Mouse (Mus musculus): ENCODE results near the gene Syn3. TPM values are rescaled to one million over a fixed set of nuclear protein-coding genes. Genes with fewer than 3 reads are reported as not detected.
A peak's percentile ranks its signal among the peaks of the same experiment; 100 is the strongest.

Gene Syn3
- polyA plus RNA-seq, 1 experiment from 2014 or later = 7.9 TPM

DNA sequence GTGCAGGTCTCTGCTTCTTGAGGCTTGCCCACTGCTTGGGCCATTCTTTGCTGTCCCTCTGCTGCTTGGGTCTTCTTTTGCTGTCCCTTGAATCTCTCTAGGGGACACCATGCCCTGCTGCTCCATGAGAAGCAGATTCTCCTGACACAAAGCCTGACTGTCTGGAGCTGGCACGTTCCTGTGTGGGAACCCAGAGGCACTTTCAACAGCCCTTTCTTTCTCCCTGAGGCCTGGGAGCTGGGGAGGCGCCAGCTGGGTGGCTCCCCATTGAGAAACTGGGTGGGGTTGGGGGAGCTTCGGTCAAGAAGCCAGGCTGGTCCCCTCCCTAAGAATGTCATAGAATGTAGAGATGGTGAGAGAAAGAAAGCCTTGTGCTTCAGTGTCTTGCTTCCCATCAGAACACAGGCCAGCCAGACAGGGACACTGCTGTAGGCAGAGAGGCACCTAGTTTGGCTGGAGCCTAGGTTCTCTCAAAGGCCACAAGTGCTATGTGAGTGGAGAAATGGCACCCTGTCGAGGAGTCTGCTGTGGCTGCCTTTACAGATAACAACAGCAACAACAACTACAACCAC is 304.7 kb downstream of the Syn3 start:
- Histone ChIP-seq H3K9me3 (replicated peaks) (no peaks in the 10 kb centered on the region), H3K27me3 (no peaks in the 10 kb centered on the region), H3K4me1 (no peaks in the 10 kb centered on the region), H3K4me2 (replicated peaks) (no peak overlapping the region), H3K9ac (no peak overlapping the region), H3K27ac (no peak overlapping the region), H3K4me3 (no peak overlapping the region), H3K36me3 (no peaks in the 10 kb centered on the region)
- no peak for ATAC-seq (ENCODE audit: low FRiP score)
- 44% methylated on average over 4 of the region's 4 CpGs for WGBS

- Histone ChIP-seq H3K27ac (no peak overlapping the region), H3K27me3 (no peaks in the 10 kb centered on the region), H3K36me3 (no peaks in the 10 kb centered on the region), H3K4me1 (no peaks in the 10 kb centered on the region), H3K4me2 (replicated peaks) (no peak overlapping the region), H3K4me3 (no peak overlapping the region), H3K9ac (no peak overlapping the region), H3K9me3 (replicated peaks) (no peaks in the 10 kb centered on the region)
- WGBS = 75% methylated on average over 4 of the region's 4 CpGs
- no peak for ATAC-seq (ENCODE audit: low FRiP score)
These were observed 310.1 kb downstream of the Syn3 start for GRCm38 (mm10) chr10:86188614-86189013.

DNA sequence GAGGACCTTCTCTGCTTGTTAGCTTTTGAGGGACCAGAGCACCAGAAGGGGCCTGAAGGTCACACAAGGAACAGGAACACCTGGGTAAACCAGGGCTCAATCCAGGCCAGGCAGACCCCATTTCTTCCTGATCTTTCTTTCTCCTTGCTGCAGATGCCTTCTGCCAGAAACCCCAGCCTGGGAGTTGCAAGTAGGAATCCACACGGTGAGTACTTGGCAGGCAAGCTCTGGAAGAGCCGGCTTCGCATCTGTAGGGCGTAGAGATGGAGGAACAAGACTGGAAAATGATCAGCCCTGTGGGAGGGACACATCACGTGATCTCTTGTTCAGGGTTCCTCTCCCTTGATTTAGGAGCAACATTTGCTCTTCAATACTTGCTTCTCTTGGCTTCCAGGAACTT is 310.8 kb downstream of the Syn3 start:
- no peak for ATAC-seq (ENCODE audit: low FRiP score)
- H3K4me2 ChIP-seq (replicated peaks) = no peak overlapping the region
- no peaks in the 10 kb centered on the region for H3K9me3 ChIP-seq (replicated peaks)
- no peaks in the 10 kb centered on the region for H3K27me3 ChIP-seq
- no peak overlapping the region for H3K4me3 ChIP-seq
- H3K9ac ChIP-seq = no peak overlapping the region
- no peak overlapping the region for H3K27ac ChIP-seq
- whole genome bisulfite sequencing = 82% methylated on average over 5 of the region's 5 CpGs
- H3K4me1 ChIP-seq = no peaks in the 10 kb centered on the region
- no peaks in the 10 kb centered on the region for H3K36me3 ChIP-seq

DNA sequence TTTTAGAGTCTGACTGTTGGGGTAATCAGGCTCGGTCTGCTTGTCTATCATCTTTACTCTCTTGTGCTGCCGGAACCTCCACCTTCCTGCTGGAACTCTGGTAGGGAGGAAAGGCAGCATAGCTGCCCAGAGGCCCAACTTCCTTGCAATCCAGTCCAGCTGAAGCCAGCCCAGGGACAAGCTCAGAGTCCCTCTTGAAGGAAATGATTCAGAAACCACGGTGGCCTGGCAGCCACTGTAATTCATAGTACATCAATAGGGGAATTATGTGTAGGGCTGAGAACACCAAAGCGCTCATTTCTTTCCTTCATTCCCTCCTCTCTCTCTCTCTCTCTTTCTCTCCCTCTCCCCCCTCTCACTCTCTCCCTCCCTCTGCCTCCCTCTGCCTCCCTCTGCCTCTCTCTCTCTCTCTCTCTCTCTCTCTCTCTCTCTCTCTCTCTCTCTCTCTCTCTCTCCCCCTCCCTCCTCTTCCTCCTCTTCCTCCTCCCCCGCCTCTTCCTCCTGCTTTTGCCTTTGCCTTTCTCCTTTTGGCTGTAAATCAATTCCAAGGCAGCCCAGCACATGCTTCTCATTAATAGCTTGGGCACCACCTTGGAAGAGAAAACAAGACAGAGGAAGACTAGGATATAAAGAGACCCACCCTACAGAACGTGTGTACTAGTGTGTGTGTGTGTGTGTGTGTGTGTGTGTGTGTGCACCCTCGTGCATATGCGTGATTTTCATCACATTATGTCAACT is 315.4 kb downstream of the Syn3 start:
- WGBS = 72% methylated on average over 8 of the region's 8 CpGs

DNA sequence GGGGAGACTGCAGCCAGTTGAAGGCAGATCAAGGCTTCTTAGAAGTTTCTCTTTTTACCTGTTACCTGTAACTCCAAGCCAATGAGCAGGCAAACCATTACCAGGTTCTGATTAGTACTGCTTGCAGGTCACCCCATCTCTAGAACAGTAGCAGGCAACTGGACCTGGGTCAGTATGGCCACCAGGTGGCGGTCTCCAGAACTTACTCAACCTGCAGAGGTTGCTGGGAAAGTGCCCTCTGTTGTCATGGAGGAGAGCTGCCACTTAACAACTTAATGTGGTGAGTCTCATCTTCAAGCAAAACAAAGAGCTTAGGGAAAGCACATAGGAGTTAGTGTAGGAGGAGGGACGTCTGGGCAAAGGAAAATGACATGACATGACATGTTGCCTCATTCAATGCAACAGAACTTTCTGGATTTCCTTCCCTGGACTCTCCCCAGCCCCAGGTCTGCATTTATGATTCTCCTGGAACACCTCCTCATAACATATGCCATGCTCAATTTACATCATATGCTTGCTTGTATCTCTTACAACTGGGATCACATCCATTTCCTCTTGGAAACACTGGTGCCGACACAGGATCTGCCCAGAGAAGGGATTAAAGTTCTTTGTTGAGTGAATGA is 316.4 kb downstream of the Syn3 start:
- ATAC-seq (ENCODE audit: low FRiP score) = no peak
- Histone ChIP-seq H3K27ac (no peak overlapping the region), H3K4me1 (0 out of 2 replicates have a peak, but pooled peaks cover 3% of the 10 kb centered on the region)

More for the DNA sequence above, 315.4 kb downstream of the Syn3 start:
- H3K27me3 ChIP-seq = no peaks in the 10 kb centered on the region
- H3K27ac ChIP-seq = no peak overlapping the region
- no peaks in the 10 kb centered on the region for H3K9me3 ChIP-seq (replicated peaks)
- H3K4me1 ChIP-seq = 0 out of 2 replicates have a peak, but pooled peaks cover 3% of the 10 kb centered on the region
- no peak overlapping the region for H3K4me2 ChIP-seq (replicated peaks)
- H3K9ac ChIP-seq = no peak overlapping the region
- no peak for ATAC-seq (ENCODE audit: low FRiP score)
- no peak overlapping the region for H3K4me3 ChIP-seq
- no peaks in the 10 kb centered on the region for H3K36me3 ChIP-seq

DNA sequence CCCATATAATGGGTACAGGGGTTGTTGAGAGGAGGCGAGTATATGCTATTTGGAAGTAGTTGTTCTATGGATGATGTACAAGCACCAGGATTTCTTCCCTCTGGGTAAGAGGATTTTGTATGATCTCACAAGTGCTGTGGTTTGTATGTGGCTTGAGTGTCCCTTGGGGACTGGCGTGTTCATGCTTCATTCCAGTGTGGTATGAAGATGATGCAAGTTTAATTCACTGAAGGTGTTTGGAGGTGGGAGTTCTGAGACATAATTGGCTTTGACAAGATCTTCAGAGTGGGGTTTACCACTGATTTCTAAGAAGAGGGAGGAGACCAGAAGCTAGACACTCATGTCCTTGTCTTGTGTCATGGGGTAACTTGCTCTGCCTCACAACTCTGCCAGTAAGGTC is 322.3 kb downstream of the Syn3 start:
- no peak overlapping the region for H3K27ac ChIP-seq
- H3K4me3 ChIP-seq = no peak overlapping the region
- no peaks in the 10 kb centered on the region for H3K9me3 ChIP-seq (replicated peaks)
- H3K27me3 ChIP-seq = no peaks in the 10 kb centered on the region
- H3K9ac ChIP-seq = no peak overlapping the region
- ATAC-seq (ENCODE audit: low FRiP score) = no peak
- no peaks in the 10 kb centered on the region for H3K36me3 ChIP-seq
- H3K4me2 ChIP-seq (replicated peaks) = no peak overlapping the region
- 90% methylated on average over 2 of the region's 2 CpGs for WGBS
- H3K4me1 ChIP-seq = 0 out of 2 replicates have a peak, but pooled peaks cover 3% of the 10 kb centered on the region

More for the DNA sequence above, 316.4 kb downstream of the Syn3 start:
- Histone ChIP-seq H3K36me3 (no peaks in the 10 kb centered on the region), H3K4me2 (replicated peaks) (no peak overlapping the region), H3K9ac (no peak overlapping the region), H3K27me3 (no peaks in the 10 kb centered on the region), H3K9me3 (replicated peaks) (no peaks in the 10 kb centered on the region), H3K4me3 (no peak overlapping the region)
- 52% methylated on average over 3 of the region's 3 CpGs for WGBS

- Histone ChIP-seq H3K27me3 (no peaks in the 10 kb centered on the region), H3K9me3 (replicated peaks) (no peaks in the 10 kb centered on the region), H3K4me2 (replicated peaks) (no peak overlapping the region), H3K36me3 (no peaks in the 10 kb centered on the region), H3K9ac (no peak overlapping the region), H3K4me3 (no peak overlapping the region), H3K4me1 (no peaks in the 10 kb centered on the region), H3K27ac (no peak overlapping the region)
- ATAC-seq (ENCODE audit: low FRiP score) = no peak
- WGBS = 84% methylated on average over 6 of the region's 6 CpGs
These were observed 324.7 kb downstream of the Syn3 start for GRCm38 (mm10) chr10:86174017-86174416.

GRCm38 (mm10) chr10:86173284-86173683 is 325.4 kb downstream of the Syn3 start:
- no peak overlapping the region for H3K4me3 ChIP-seq
- H3K27ac ChIP-seq = no peak overlapping the region
- 94% methylated on average over 4 of the region's 4 CpGs for WGBS
- H3K9ac ChIP-seq = no peak overlapping the region
- H3K36me3 ChIP-seq = no peaks in the 10 kb centered on the region
- H3K4me1 ChIP-seq = no peaks in the 10 kb centered on the region
- H3K4me2 ChIP-seq (replicated peaks) = no peak overlapping the region
- H3K9me3 ChIP-seq (replicated peaks) = no peaks in the 10 kb centered on the region
- no peaks in the 10 kb centered on the region for H3K27me3 ChIP-seq
- no peak for ATAC-seq (ENCODE audit: low FRiP score)

DNA sequence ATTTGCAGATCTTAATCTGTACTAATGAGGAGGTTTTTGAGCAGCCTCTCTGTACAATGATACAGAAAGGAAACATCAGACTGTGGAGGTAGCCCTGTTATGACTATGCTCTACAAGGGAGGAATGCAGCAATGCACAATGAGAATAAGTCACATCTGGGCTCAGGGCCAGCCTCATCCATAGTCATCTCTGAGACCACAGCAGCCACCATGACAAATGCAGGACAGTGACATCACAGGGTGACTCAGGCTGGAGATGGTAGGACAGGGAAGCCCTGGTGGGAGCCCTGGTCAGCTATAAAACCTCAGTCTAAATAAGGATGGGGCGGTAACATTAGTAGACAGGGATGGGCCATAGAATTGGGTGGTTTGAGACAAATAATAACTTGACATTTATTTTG is 327.4 kb downstream of the Syn3 start:
- ATAC-seq (ENCODE audit: low FRiP score) = no peak
- Histone ChIP-seq H3K9me3 (replicated peaks) (no peaks in the 10 kb centered on the region), H3K4me3 (no peak overlapping the region)

GRCm38 (mm10) chr10:86168084-86168483 is 330.6 kb downstream of the Syn3 start:
- no peak overlapping the region for H3K4me3 ChIP-seq
- no peak overlapping the region for H3K9ac ChIP-seq
- no peak overlapping the region for H3K27ac ChIP-seq
- no peaks in the 10 kb centered on the region for H3K9me3 ChIP-seq (replicated peaks)
- WGBS = 85% methylated on average over 2 of the region's 2 CpGs
- no peak overlapping the region for H3K4me2 ChIP-seq (replicated peaks)
- no peaks in the 10 kb centered on the region for H3K27me3 ChIP-seq
- H3K4me1 ChIP-seq = peaks cover 6% of the 10 kb centered on the region; the same call in 1 of the 2 replicates
- H3K36me3 ChIP-seq = no peaks in the 10 kb centered on the region
- no peak for ATAC-seq (ENCODE audit: low FRiP score)

More for the DNA sequence above, 327.4 kb downstream of the Syn3 start:
- Histone ChIP-seq H3K9ac (no peak overlapping the region), H3K27ac (no peak overlapping the region), H3K27me3 (no peaks in the 10 kb centered on the region), H3K4me1 (peaks cover 6% of the 10 kb centered on the region; the same call in 1 of the 2 replicates), H3K36me3 (no peaks in the 10 kb centered on the region), H3K4me2 (replicated peaks) (no peak overlapping the region)
- WGBS = 100% methylated on average over 1 of the region's 1 CpGs

DNA sequence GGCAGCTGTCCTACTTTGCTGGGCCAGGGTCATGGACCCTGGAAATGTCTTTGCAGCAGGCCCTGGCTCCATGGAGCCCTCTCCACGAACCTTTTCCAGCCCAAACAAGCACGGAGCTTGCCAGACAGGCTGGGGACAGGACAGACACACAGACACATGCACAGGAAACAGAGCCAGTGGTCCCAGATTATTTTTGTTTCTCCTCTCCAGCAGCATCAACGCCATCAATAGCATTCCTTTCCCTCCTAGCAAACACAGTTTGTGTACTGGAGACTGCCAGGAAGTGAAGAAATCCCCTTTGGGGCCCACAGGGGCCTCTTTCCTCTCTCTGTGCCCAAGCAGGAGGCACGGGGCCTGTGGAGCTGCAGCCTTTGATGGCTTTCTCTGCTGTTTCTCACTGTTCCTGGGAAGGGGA is 331.8 kb downstream of the Syn3 start:
- Histone ChIP-seq H3K4me3 (no peak overlapping the region), H3K4me1 (peaks cover 6% of the 10 kb centered on the region; the same call in 1 of the 2 replicates), H3K9me3 (replicated peaks) (no peaks in the 10 kb centered on the region), H3K27ac (peak overlapping the region; percentile 57), H3K9ac (no peak overlapping the region), H3K27me3 (no peaks in the 10 kb centered on the region), H3K4me2 (replicated peaks) (no peak overlapping the region), H3K36me3 (no peaks in the 10 kb centered on the region)
- ATAC-seq (ENCODE audit: low FRiP score) = no peak
- WGBS = 10% methylated on average over 4 of the region's 4 CpGs

DNA sequence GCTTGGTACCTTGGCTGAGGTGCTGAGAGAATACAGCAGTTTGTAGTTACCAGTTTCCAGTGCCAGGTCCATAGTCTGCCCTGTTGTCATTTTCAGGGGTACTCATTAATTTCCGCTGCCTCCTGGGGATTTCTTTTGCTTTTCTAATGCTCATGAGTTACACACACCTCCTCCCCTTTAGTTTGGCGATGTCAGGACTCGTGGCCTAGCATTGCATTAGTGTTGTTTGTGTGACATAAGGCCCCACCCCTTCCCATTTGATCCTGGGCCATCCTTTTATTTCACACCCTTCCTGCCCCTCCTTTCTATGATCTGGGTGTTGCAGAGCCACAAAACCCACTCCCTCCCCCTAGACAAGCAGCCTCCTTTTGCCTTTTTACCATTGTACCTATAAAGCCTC is 334.6 kb downstream of the Syn3 start:
- H3K4me1 ChIP-seq = peaks cover 6% of the 10 kb centered on the region; the same call in 1 of the 2 replicates
- H3K9me3 ChIP-seq (replicated peaks) = no peaks in the 10 kb centered on the region
- no peak overlapping the region for H3K4me2 ChIP-seq (replicated peaks)
- no peak overlapping the region for H3K4me3 ChIP-seq
- no peak overlapping the region for H3K27ac ChIP-seq
- no peaks in the 10 kb centered on the region for H3K36me3 ChIP-seq
- no peaks in the 10 kb centered on the region for H3K27me3 ChIP-seq
- ATAC-seq (ENCODE audit: low FRiP score) = no peak
- H3K9ac ChIP-seq = no peak overlapping the region
- WGBS = 51% methylated on average over 3 of the region's 3 CpGs

All from hindbrain, embryonic 12.5 days (tissue).